Mouse (Mus musculus) embryonic facial prominence, embryonic 14.5 days (tissue): ENCODE data around the gene Xrcc6. TPM values are rescaled to one million over a fixed set of nuclear protein-coding genes. Genes with fewer than 3 reads are reported as not detected.

Experiments
- ATAC-seq: fragments of 200-750 bp; cut with Nextera tagmentation; 2 replicates; pipeline ENCODE4 v1.8.0; 2017; ENCODE audit warnings: low read depth, moderate number of reproducible peaks, moderate TSS enrichment
- DNase-seq: peaks from one replicate; pipeline ENCODE4 v3.0.0-alpha.2; 2015; ENCODE audit warnings: low spot score
- H3K27ac ChIP-seq: fragments of 300-500 bp; sonication (generic); replicated peaks from 2 replicates; pipeline ENCODE4 v1.5.1; 2014; ENCODE audit warnings: low read depth, mild to moderate bottlenecking, low read length, moderate library complexity
- H3K27me3 ChIP-seq: fragments of 300-500 bp; sonication (generic); replicated peaks from 2 replicates; pipeline ENCODE4 v1.6.1; 2014; ENCODE audit warnings: low read length; ENCODE audit not compliant: control insufficient read depth, insufficient read depth
- H3K36me3 ChIP-seq: fragments of 300-500 bp; sonication (generic); 2 replicates; pipeline ENCODE4 v1.6.1; 2014; ENCODE audit warnings: low read length, mixed read lengths; ENCODE audit not compliant: control insufficient read depth, insufficient read depth
- H3K4me1 ChIP-seq: fragments of 300-500 bp; sonication (generic); 2 replicates; pipeline ENCODE4 v1.6.1; 2014; ENCODE audit warnings: antibody characterized with exemption, low read length; ENCODE audit not compliant: control insufficient read depth, insufficient read depth
- H3K4me2 ChIP-seq: fragments of 300-500 bp; sonication (generic); 2 replicates; pipeline ENCODE4 v1.6.1; 2014; ENCODE audit warnings: low read depth, mild to moderate bottlenecking, low read length, moderate library complexity, mixed read lengths
- H3K4me3 ChIP-seq: fragments of 300-500 bp; sonication (generic); 2 replicates; pipeline ENCODE4 v1.5.1; 2014; ENCODE audit warnings: low read depth, mild to moderate bottlenecking, low read length
- H3K9ac ChIP-seq: fragments of 300-500 bp; sonication (generic); 2 replicates; pipeline ENCODE4 v1.6.1; 2014; ENCODE audit warnings: low read depth, mild to moderate bottlenecking, low read length, moderate library complexity, mixed read lengths
- H3K9me3 ChIP-seq: fragments of 300-500 bp; sonication (generic); 2 replicates; pipeline ENCODE4 v1.6.1; 2016; ENCODE audit warnings: low read length; ENCODE audit not compliant: control insufficient read depth
- WGBS: fragments of 180-500 bp; shearing (Covaris S2); extraction: QIAGEN DNeasy Blood & Tissue Kit; methylation state at CpG from one replicate; pipeline ENCODE4 v1.1.7; 2014; 5-methylcytosine and 5-hydroxymethylcytosine counted together
- polyA plus RNA-seq: library from polyadenylated mRNA; unstranded; fragments of >200 nt; fragmentation: Nextera tagmentation; extraction: Ambion mirVana; gene quantifications from 2 replicates; pipeline ENCODE4 v1.2.1, GENCODE M21; 2014

Xrcc6 gene
- polyA plus RNA-seq, 1 experiment from 2014 or later = 68.4 TPM

DNA sequence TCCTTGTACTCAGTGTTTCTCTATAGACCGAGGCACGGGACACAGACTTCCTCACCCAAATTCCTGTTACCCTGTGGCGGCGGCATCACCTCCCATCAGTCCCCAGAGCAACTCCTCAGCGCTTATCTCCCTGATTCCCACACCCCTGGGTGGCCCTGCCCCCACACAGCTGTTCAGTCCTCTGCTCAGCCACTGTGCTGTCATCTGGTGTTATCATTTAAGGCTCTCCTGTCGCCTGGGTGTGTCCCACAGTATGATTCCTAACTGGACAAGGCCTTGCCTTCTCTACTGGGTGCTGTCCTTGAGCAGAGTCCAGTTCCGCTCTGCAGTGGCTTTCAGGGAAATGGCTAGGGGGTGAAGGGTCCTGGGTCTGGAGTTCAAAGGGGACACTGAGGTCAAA, 2.9 kb downstream of the Xrcc6 start:
- Histone ChIP-seq H3K9ac (no peak overlapping the region), H3K27me3 (no peaks in the 10 kb centered on the region), H3K4me1 (no peaks in the 10 kb centered on the region), H3K4me3 (no peak overlapping the region), H3K9me3 (no peaks in the 10 kb centered on the region), H3K36me3 (peaks cover 29% of the 10 kb centered on the region; the same call in 1 of the 2 replicates), H3K4me2 (no peak overlapping the region), H3K27ac (no peak overlapping the region)
- no peak for ATAC-seq
- peak; percentile 13 for DNase-seq
- 54% methylated on average over 7 of the region's 7 CpGs for WGBS

DNA sequence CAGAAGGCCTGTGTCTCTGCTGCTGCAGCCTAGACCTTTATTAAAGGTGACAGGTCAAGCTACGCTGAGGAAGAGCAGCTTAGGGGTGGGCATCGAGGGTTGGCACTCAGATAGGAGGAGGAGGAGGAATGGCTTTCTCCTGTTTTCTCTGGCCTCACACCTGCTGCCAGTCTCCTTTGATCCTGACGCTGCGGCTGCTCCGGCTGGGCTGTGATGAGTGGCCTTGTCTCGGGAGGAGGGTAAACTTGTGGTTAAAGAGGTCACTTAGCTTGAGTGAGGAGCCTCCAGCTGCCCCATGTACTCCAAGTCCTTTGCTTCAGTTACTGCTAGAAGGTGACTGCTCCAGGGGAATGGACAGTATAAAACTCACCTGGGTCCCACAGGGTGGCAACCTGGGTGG, 6.4 kb downstream of the Xrcc6 start:
- Histone ChIP-seq H3K9ac (no peak overlapping the region), H3K4me2 (no peak overlapping the region), H3K9me3 (no peaks in the 10 kb centered on the region), H3K27ac (no peak overlapping the region), H3K4me3 (no peak overlapping the region), H3K36me3 (peaks cover 60% of the 10 kb centered on the region), H3K4me1 (no peaks in the 10 kb centered on the region), H3K27me3 (no peaks in the 10 kb centered on the region)
- 68% methylated on average over 6 of the region's 6 CpGs for WGBS
- ATAC-seq (no peak), DNase-seq (no peak)

DNA sequence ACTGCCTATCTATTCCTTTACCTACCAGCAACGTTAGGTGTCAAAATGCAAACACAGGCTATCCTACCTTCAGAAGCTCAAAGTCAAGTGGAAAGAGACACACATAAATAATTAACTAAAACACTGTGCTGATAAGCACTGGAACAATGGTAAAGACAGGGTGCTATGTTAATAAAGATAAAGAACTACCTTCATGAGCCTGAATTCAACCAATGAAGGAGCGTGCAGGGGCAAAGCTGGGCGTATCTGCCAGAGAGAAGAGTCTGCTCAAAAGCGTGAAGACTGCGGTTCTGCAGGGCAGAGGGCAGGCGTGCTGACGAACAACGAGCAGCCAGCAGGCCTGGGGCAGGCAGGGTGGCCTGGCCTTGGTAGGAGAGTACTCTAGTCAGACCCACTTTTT, 16.6 kb downstream of the Xrcc6 start:
- ATAC-seq = no peak
- WGBS = 92% methylated on average over 8 of the region's 8 CpGs

DNA sequence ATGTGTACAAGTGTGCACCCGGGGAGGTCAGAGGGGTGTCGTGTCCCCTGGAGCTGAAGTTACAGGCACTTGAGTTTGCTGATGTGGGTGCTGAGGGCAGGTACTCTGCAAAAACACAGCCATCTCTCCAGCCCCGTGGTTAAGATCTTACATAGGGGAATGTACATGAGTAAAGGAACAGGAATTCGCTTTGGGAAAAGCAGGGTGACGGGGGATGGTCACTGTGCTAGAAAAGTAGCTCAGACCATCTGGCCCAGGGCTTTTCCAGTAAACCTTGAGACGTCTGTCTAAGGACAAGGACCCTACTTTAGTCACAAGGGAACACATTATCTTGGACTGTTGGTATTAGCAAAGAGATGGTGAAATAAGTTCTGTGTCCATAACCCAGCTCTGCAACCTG, 24.3 kb downstream of the Xrcc6 start:
- ATAC-seq = no peak
- no peaks in the 10 kb centered on the region for H3K9me3 ChIP-seq
- WGBS = 85% methylated on average over 6 of the region's 6 CpGs

More for the DNA sequence above, 16.6 kb downstream of the Xrcc6 start:
- Histone ChIP-seq H3K27ac (no peak overlapping the region), H3K9me3 (no peaks in the 10 kb centered on the region), H3K36me3 (peaks cover 35% of the 10 kb centered on the region), H3K4me1 (no peaks in the 10 kb centered on the region), H3K27me3 (no peaks in the 10 kb centered on the region), H3K4me3 (no peak overlapping the region), H3K9ac (no peak overlapping the region), H3K4me2 (no peak overlapping the region)
- no peak for DNase-seq

DNA sequence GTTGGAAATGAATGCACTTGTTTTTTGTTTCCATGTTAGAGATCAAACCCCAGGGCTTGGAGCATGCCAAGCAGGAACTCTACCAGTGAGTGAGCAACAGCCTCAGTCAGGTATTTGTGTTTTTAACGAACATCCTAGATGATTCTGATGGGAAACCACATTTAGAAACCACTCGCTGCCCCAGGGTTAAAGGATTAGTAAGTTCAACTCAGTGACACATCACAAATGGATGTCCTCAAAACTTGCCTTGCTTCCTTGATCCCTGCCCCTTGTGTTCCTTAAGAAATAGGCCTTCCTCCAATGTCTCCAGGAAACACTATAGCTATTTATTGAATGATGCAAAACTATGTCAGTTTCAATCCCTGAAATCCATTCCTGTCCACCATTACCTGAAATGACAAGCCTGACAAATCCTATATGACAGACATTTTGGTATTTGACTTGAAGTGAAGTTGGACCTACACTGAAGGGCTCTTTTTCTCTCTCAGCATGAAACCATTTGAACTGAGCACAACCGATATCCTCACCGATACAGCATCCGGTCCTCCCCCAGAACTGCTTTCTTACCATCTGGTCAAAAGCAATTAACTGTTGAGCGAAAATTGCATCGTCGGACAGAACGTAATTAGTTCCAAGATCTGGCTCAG, 27.2 kb downstream of the Xrcc6 start:
- peaks cover 9% of the 10 kb centered on the region for H3K4me1 ChIP-seq
- peaks cover 6% of the 10 kb centered on the region; the same call in 1 of the 2 replicates for H3K36me3 ChIP-seq
- H3K4me2 ChIP-seq = peak overlapping the region; percentile 79
- H3K4me3 ChIP-seq = peak overlapping the region; percentile 93
- ATAC-seq (no peak), DNase-seq (no peak)
- no peaks in the 10 kb centered on the region for H3K27me3 ChIP-seq
- peak overlapping the region; percentile 87 for H3K9ac ChIP-seq
- WGBS = 16% methylated on average over 9 of the region's 9 CpGs
- no peak overlapping the region for H3K27ac ChIP-seq
- no peaks in the 10 kb centered on the region for H3K9me3 ChIP-seq

More for the DNA sequence above, 24.3 kb downstream of the Xrcc6 start:
- H3K4me1 ChIP-seq = peaks cover 9% of the 10 kb centered on the region
- no peak for DNase-seq
- H3K36me3 ChIP-seq = no peaks in the 10 kb centered on the region
- H3K4me3 ChIP-seq = no peak overlapping the region
- no peak overlapping the region for H3K9ac ChIP-seq
- no peaks in the 10 kb centered on the region for H3K27me3 ChIP-seq
- H3K4me2 ChIP-seq = no peak overlapping the region
- H3K27ac ChIP-seq = no peak overlapping the region

DNA sequence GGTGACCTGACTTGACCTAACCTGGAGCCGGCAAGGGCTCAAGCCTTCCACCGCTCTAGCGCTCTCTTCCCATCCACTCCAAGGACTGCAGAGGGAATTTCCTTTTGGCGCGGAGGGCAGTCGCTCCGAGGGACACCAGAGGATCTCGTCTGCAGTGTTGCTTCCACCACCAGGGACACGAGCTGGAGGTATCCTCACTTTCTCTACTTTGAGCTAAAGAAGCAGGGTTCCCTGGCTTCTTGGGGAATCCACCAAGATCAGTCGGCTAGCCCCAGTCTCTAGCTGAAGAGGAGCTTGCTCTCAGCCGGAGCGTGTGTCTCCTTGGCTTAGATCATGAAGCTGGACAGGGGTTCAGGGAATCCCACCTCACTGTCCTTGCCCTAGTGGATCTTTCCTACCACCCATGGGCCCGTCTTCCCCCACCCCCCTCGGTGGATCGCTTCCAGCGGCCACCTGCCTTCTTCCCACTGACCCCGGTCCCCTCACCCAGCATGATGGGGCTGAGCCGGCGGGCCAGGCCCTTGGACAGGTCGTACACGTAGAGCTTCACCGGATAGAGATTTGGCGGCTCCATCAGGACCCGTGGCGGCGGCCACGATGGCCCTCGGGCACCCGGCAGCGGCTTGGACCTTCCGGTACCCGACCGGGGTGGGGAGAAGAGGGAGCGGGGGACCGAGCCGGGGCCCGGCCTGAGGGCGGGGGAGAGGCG, 27.9 kb downstream of the Xrcc6 start:
- peak; percentile 27 for DNase-seq
- WGBS = 0% methylated on average over 29 of the region's 39 CpGs

DNA sequence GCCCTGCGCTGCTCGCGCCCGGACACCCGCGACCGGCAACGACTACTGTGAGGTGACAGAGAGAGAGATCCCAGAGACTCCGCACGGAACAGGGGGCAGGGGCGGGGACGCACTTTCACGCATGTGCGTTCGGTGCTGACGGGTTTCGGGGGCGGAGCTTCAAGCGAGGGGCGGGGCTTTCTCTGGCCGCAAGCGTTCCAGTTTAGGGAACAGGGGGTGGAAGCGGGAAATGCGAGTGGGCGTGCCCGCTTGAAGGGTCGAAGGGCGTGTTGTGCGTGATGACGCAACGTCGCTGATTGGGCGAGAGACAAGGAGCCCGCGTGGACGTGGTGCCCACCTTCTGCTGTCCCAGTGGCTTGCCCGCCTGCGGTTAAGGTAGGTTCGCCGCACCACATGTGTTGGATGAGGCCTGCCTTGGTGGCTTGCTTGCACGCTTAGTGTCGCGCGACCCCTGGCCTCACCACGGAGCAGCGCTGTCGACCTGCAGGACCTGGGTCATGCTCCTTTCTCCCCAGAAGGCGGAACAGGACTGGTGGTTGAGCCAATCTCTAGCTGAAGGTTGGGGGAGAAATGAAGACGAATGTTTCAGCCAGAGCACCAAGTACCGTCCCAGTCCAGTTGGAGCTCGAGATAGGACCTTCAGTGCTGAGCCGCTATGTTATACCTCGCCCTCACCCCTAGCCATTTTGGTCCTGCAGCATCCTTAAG, 28.6 kb downstream of the Xrcc6 start:
- 0% methylated on average over 45 of the region's 53 CpGs for WGBS
- ATAC-seq (peak; percentile 96), DNase-seq (peak; percentile 99)
- Histone ChIP-seq H3K4me3 (peak overlapping the region; percentile 93), H3K36me3 (peaks cover 6% of the 10 kb centered on the region; the same call in 1 of the 2 replicates), H3K27ac (peak overlapping the region; percentile 66), H3K9me3 (no peaks in the 10 kb centered on the region), H3K4me1 (peaks cover 9% of the 10 kb centered on the region), H3K27me3 (no peaks in the 10 kb centered on the region), H3K9ac (peak overlapping the region; percentile 87), H3K4me2 (peak overlapping the region; percentile 83)

More for the DNA sequence above, 27.9 kb downstream of the Xrcc6 start:
- Histone ChIP-seq H3K36me3 (peaks cover 6% of the 10 kb centered on the region; the same call in 1 of the 2 replicates), H3K4me3 (peak overlapping the region; percentile 93), H3K27me3 (no peaks in the 10 kb centered on the region), H3K27ac (peak overlapping the region; percentile 61; the same call in 1 of the 2 replicates), H3K4me1 (peaks cover 9% of the 10 kb centered on the region), H3K9ac (peak overlapping the region; percentile 87), H3K4me2 (peak overlapping the region; percentile 79), H3K9me3 (no peaks in the 10 kb centered on the region)
- ATAC-seq = peak; percentile 42

DNA sequence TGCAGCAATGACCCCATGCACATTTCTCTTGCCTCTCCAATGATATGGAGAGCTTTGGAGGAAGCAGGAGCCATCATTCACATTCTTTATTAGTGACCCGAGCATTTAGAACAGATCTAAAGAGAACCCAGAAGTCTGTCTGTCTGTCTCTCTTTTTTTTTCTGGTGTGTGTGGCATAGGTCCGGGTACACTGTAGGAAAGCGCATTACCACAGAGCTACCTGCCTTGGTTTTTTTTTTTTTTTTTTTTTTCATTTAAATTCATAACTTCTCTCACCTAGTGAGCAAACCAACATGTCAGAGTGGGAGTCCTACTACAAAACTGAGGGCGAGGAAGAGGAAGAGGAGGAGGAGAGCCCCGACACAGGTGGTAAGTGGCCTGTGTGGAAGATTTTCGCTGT, 29.2 kb downstream of the Xrcc6 start:
- H3K27ac ChIP-seq = peak overlapping the region; percentile 66
- 24% methylated on average over 6 of the region's 6 CpGs for WGBS
- no peak for ATAC-seq

More for the DNA sequence above, 29.2 kb downstream of the Xrcc6 start:
- H3K4me3 ChIP-seq = peak overlapping the region; percentile 93
- H3K9me3 ChIP-seq = no peaks in the 10 kb centered on the region
- H3K27me3 ChIP-seq = no peaks in the 10 kb centered on the region
- H3K4me1 ChIP-seq = peaks cover 9% of the 10 kb centered on the region
- H3K36me3 ChIP-seq = peaks cover 9% of the 10 kb centered on the region; the same call in 1 of the 2 replicates
- peak overlapping the region; percentile 83 for H3K4me2 ChIP-seq
- peak overlapping the region; percentile 74 for H3K9ac ChIP-seq
- no peak for DNase-seq
